Mouse (Mus musculus) bone marrow, adult 2 months (tissue): ENCODE results near the gene Olfr1221. TPM values are rescaled to one million over a fixed set of nuclear protein-coding genes. Genes with fewer than 3 reads are reported as not detected.
"Not testable (repeated sequence)": the region's sequence is repeated elsewhere in the genome, so short reads cannot be mapped to it uniquely, and the experiment has no call there.

Experiments used
- H3K27ac ChIP-seq: fragments of 200-500 bp; 2 replicates; pipeline ENCODE4 v1.5.1; 2012; ENCODE audit warnings: low read depth, mild to moderate bottlenecking, control low read depth, inconsistent platforms, low read length; ENCODE audit not compliant: control insufficient read depth, poor library complexity, insufficient read depth
- H3K4me1 ChIP-seq: fragments of 200-500 bp; 2 replicates; pipeline ENCODE4 v1.6.1; 2011; ENCODE audit warnings: low read length; ENCODE audit not compliant: control insufficient read depth, insufficient read depth
- H3K4me3 ChIP-seq: fragments of 200-500 bp; replicated peaks from 2 replicates; pipeline ENCODE3; 2011; ENCODE audit warnings: mild to moderate bottlenecking, low read depth, low read length, control low read depth; ENCODE audit not compliant: control insufficient read depth
- CTCF ChIP-seq: fragments of 200-500 bp; IDR thresholded peaks from 2 replicates; pipeline ENCODE4 v1.5.1; 2011; ENCODE audit warnings: low read length, control low read depth; ENCODE audit not compliant: control insufficient read depth, insufficient read depth
- POLR2A ChIP-seq: fragments of 200-500 bp; IDR thresholded peaks from 2 replicates; pipeline ENCODE4 v1.6.1; 2011; ENCODE audit warnings: low read depth, mild to moderate bottlenecking, control low read depth, low read length, borderline replicate concordance; ENCODE audit not compliant: control insufficient read depth
- WGBS: fragments of 180-500 bp; shearing (Covaris S2); methylation state at CpG from one replicate; pipeline ENCODE4 v1.1.7; 2018; 5-methylcytosine and 5-hydroxymethylcytosine counted together
- polyA plus RNA-seq: library from polyadenylated mRNA; stranded (reverse); fragments of >200 nt; gene quantifications from 2 replicates; pipeline ENCODE4 v1.2.4, GENCODE M21; 2011; ENCODE audit warnings: low replicate concordance; ENCODE audit not compliant: missing spikeins, insufficient read depth, insufficient read length

Olfr1221 gene
- polyA plus RNA-seq: not detected in 2 replicates

DNA sequence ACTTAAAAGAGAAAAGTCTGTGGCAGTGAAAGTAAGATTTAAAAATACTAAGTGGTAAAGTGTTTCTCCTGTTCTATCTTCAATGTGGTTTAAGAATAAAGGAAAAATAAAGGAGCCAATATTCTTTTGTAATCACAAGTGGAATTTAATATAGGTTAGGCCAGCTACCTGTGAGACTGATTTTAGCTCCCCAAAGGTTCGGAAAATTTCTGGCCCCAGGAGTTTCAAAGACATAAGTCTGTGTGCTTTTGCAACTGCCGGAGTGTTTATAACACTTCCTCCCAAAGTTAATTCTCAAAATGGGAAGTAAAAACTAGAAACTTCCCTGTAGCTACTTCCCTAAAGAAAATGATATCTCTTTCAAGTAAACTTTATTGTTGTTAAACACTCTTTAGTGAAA, at the start of gene Olfr1221:
Gene Olfr1221 (minus strand): TSS at position 101 of the 400 bp plus-strand sequence.
- no peak within 1 kb of the TSS for H3K4me3 ChIP-seq
- no peaks in the 10 kb centered on the region for H3K4me1 ChIP-seq
- H3K27ac ChIP-seq: no peak within 1 kb of the TSS
- TF ChIP-seq POLR2A: no peak
- no peak for TF ChIP-seq CTCF
- 10% methylated on average over 2 of the region's 2 CpGs for WGBS

DNA sequence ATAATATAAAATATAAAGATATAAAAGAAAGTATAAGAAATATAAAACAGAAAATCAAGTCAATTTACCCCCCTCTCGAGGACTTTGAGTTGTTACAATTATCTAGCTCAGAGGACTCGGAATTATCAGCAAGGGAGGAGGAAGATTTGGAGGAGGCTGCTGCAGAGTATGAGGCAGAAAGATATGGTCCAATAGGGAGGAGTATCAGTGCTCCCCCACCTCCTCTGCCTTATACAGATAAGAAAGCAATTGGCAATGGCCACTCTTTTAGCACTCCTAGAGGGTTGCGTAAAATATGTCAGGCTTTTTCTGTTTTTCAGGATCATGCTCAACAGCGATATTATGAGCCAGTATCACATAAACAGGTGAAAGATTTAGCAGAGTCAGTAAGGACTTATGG, 47.6 kb upstream of the Olfr1221 start:
- 75% methylated on average over 4 of the region's 4 CpGs for WGBS
- H3K4me1 ChIP-seq, H3K4me3 ChIP-seq, H3K27ac ChIP-seq: not testable (repeated sequence)

DNA sequence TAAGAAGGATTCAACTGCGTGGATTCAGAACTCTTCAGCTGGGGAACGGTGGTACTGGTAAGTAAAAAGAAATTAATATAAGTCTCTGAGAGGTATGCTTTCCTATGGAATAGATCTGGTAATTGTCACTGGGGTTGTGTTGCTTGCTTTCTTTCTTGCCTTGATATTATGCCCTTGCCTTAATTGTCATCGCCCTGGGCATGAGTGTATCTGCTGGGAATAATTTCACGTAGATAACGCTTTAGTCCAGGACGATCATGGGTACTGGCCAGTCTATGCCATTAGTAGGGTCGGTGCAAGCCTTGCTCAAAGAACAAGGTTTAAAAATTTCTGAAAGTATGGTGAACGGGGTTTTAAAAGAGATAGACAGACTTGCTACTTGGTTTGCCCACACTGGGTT, 46.9 kb upstream of the Olfr1221 start, which contains the start of gene Olfr1224-ps1:
Gene Olfr1224-ps1 (minus strand): TSS at position 101 of the 400 bp plus-strand sequence.
- not testable (repeated sequence) for H3K4me1 ChIP-seq, H3K27ac ChIP-seq, H3K4me3 ChIP-seq
- 86% methylated on average over 8 of the region's 8 CpGs for WGBS

DNA sequence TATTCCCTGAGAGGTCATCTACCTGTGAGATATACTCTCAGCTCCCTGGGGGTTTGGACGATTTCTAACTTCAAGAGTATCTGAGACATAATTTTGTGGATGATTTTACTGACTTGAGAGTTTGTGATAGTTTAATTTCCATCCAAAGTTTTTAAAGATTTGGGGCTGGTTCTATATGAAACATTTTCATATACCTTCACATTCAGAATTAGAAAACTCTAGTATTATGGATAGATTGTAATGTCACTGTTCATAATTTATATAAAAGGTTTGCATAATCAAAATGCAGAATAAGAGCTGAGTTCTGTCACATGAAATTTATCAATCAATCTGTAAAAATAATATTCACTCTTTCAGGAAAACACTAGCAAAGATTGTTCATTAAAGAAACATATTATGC, 34.4 kb upstream of the Olfr1221 start, which contains the start of gene Olfr1223:
Gene Olfr1223 (minus strand): TSS at position 101 of the 400 bp plus-strand sequence.
- no peak for TF ChIP-seq CTCF
- no peak for TF ChIP-seq POLR2A
- Histone ChIP-seq H3K4me3 (no peak within 1 kb of the TSS), H3K4me1 (no peaks in the 10 kb centered on the region), H3K27ac (no peak within 1 kb of the TSS)
- 73% methylated on average over 1 of the region's 1 CpGs for WGBS

DNA sequence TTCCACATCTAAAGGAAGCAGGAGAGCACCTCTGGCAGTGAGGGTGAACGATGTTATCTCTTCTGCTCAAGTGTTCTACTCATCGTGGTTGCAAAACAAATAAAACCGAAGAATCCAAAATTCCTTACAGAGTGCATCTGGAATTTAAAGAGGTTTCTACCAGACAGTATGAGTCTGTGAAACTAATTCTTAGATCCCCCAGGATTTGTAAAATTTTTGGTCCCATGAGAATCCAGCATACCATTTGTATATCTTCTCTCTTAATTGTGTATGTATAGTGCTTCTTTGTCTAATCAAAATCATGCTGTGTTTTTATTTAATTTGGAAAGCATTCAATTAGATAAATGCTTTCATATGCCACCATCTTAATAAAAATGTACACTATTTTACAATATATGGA, 15.9 kb upstream of the Olfr1221 start, which contains the start of gene Olfr1222:
Gene Olfr1222 (minus strand): TSS at position 101 of the 400 bp plus-strand sequence.
- WGBS: 62% methylated on average over 3 of the region's 3 CpGs
- no peak within 1 kb of the TSS for H3K4me3 ChIP-seq
- H3K4me1 ChIP-seq: no peaks in the 10 kb centered on the region
- no peak within 1 kb of the TSS for H3K27ac ChIP-seq
- no peak for TF ChIP-seq CTCF
- TF ChIP-seq POLR2A: no peak

DNA sequence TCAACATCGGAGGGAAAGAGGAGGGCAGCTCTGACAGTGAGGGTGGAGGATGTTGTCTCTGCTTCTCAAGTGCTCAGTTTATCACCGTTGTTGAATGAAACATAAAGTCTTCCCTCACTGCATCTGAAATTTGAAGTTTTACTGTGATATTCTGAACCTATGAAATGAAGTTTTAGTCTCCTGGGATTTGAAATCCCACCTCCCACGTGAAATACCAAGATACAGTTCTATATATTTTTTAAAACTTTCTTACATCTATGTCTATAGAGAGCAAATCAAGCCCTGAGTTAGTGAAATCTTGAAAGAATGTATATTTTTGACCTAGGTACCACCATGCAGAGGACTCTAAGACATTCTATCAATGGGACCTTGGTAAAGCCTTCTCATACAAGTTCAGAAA, 10.3 kb downstream of the Olfr1221 start, which contains the start of gene Olfr1220:
Gene Olfr1220 (minus strand): TSS at position 101 of the 400 bp plus-strand sequence.
- H3K4me1 ChIP-seq: no peaks in the 10 kb centered on the region
- WGBS: 61% methylated on average over 3 of the region's 3 CpGs
- TF ChIP-seq POLR2A (no peak), CTCF (no peak)
- no peak within 1 kb of the TSS for H3K4me3 ChIP-seq
- H3K27ac ChIP-seq: no peak within 1 kb of the TSS

DNA sequence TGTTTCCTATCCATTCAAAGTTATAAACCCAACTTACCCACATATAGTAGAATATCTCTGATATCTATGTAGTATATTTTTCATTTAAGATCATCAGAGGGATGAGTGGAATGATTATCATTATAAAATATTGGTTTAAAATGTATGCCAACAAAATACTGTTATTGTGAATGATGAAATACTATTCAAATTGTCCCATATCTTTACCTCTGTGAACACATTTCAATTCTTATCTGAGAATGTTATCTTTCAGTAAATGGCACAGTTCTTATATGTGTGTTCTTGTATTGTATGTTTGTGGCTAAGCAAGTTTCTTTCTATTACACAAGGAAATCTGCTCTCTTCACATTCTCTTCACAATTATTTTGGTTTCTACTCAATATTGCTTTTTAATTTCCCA, 11.4 kb downstream of the Olfr1221 start:
- H3K4me1 ChIP-seq: no peaks in the 10 kb centered on the region
- no peak overlapping the region for H3K4me3 ChIP-seq
- TF ChIP-seq CTCF (no peak), POLR2A (no peak)
- H3K27ac ChIP-seq: no peak overlapping the region

DNA sequence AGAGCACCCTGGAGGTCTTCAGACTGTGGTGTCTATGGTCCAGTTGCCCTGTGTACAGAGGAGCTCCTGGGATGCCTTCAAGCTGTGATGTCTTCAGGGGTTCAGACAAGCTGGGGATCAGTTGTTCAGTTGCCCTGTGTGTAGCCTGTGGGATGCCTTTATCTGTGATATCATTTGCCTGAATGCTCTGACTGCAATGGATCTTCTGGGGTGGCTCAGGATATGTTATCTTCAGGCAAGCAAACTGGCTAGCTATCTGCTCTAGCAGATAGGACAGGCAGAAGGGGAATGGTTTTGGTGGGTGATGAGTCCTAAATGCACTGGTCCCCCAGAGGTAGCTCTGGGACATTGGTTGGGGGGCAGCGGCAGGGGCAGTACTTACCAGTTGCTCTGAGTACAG, 23.2 kb downstream of the Olfr1221 start:
- TF ChIP-seq CTCF: no peak
- TF ChIP-seq POLR2A: no peak
- 95% methylated on average over 1 of the region's 1 CpGs for WGBS

DNA sequence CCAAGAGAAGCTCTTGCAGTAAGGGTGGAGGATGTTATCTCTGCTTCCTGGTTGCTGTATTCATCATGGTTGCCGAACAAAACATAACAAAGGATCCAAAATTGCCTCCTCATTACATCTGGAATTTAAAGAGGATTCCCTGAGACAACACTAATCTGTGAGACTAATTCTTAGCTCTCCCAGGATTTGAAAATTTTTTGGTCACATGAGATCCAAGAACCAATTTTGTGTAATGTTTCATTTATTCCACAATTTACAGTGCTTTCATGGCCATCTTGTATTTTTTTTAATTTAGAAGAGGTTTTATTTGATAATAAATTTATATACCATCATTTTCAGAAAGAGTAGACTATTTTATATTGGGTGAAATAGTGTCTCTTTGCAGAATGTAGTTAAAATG, 33.7 kb downstream of the Olfr1221 start, which contains the start of gene Olfr1219:
Gene Olfr1219 (minus strand): TSS at position 101 of the 400 bp plus-strand sequence.
- WGBS: 34% methylated on average over 1 of the region's 1 CpGs
- no peak within 1 kb of the TSS for H3K27ac ChIP-seq
- no peak for TF ChIP-seq POLR2A
- TF ChIP-seq CTCF: no peak
- no peak within 1 kb of the TSS for H3K4me3 ChIP-seq
- H3K4me1 ChIP-seq: no peaks in the 10 kb centered on the region

More for the DNA sequence above, 23.2 kb downstream of the Olfr1221 start:
- no peaks in the 10 kb centered on the region for H3K4me1 ChIP-seq
- H3K4me3 ChIP-seq: no peak overlapping the region
- no peak overlapping the region for H3K27ac ChIP-seq
